ENCODE assay signal across 16 mouse cellular contexts in genomic region chr10:43083288-43084086, GRCm38 (mm10).
A peak's percentile ranks its signal among the peaks of the same experiment; 100 is the strongest.
DNase-seq lines count a peak whose midpoint lies in the region; ATAC-seq lines count a peak whose summit lies in the region.
"Had no signal": no experiment of that assay in that cellular context is flagged by ENCODE, and none has a peak within 500 bp of the region (broad histone marks: within the 10 kb centered on the region; RNA-seq: fewer than 3 reads in every experiment).

No protein-coding gene starts in this region.

- no peak overlapping the region for H3K4me2 ChIP-seq in forebrain, embryonic 11.5 days (ENCODE audit: low read depth, low read length, severe bottlenecking)
- no peak overlapping the region for H3K4me2 ChIP-seq in forebrain, embryonic 16.5 days (ENCODE audit: low read length)
- no peak overlapping the region for H3K4me2 ChIP-seq in hindbrain, embryonic 16.5 days (ENCODE audit: low read length)
- 0 out of 2 replicates have a peak overlapping the region, but pooled peaks have one; percentile 14 for H3K4me2 ChIP-seq in midbrain, embryonic 16.5 days (ENCODE audit: low read length)
- no peak overlapping the region for H3K4me2 ChIP-seq in intestine, embryonic 16.5 days (ENCODE audit: low read depth, low read length)
- H3K4me2 ChIP-seq: limb, embryonic 15.5 days had no signal

- no peak overlapping the region for H3K9ac ChIP-seq in forebrain, embryonic 11.5 days (ENCODE audit: low read length)
- H3K9ac ChIP-seq in forebrain, embryonic 16.5 days (replicated peaks; ENCODE audit: low read depth, low read length) = no peak overlapping the region; the same call in 1 of the 2 replicates
- H3K9ac ChIP-seq in hindbrain, embryonic 16.5 days (ENCODE audit: low read depth, low read length) = no peak overlapping the region
- H3K9ac ChIP-seq in midbrain, embryonic 16.5 days (ENCODE audit: low read depth, low read length) = peak overlapping the region; percentile 58
- no peak overlapping the region for H3K9ac ChIP-seq in intestine, embryonic 16.5 days (ENCODE audit: low read depth, low read length)
- H3K9ac ChIP-seq: limb, embryonic 15.5 days had no signal

- DNase-seq in forebrain, embryonic 11.5 days (ENCODE audit: low spot score) = no peak
- DNase-seq in adrenal gland, postnatal 36 days = no peak
- no peak for DNase-seq in embryo, embryonic 10.5 days (ENCODE audit: low spot score)
- DNase-seq in B cell, adult 2 months = no peak
- DNase-seq: cerebellum, adult 11 months; cerebellum, postnatal 14 days; gastrocnemius, postnatal 25 days; layer of hippocampus, adult 9-11 months; lung, adult 18-20 months; retina, postnatal 1 day had no signal

- no peaks in the 10 kb centered on the region; the same call in 1 of the 2 replicates for H3K4me1 ChIP-seq in forebrain, embryonic 11.5 days (replicated peaks; ENCODE audit: control insufficient read depth, insufficient read depth, low read length)
- peaks cover 22% of the 10 kb centered on the region for H3K4me1 ChIP-seq in forebrain, embryonic 16.5 days (replicated peaks; ENCODE audit: control insufficient read depth, insufficient read depth, low read length)
- peaks cover 10% of the 10 kb centered on the region for H3K4me1 ChIP-seq in hindbrain, embryonic 16.5 days (ENCODE audit: control insufficient read depth, insufficient read depth, low read depth, low read length)
- peaks cover 26% of the 10 kb centered on the region for H3K4me1 ChIP-seq in midbrain, embryonic 16.5 days (ENCODE audit: control insufficient read depth, insufficient read depth, low read length)
- H3K4me1 ChIP-seq in intestine, embryonic 16.5 days (ENCODE audit: control insufficient read depth, insufficient read depth, low read length) = no peaks in the 10 kb centered on the region
- H3K4me1 ChIP-seq: limb, embryonic 15.5 days had no signal

- H3K4me3 ChIP-seq in forebrain, embryonic 11.5 days (ENCODE audit: low read depth, low read length) = no peak overlapping the region
- no peak overlapping the region for H3K4me3 ChIP-seq in forebrain, embryonic 16.5 days (replicated peaks; ENCODE audit: low read length)
- no peak overlapping the region for H3K4me3 ChIP-seq in hindbrain, embryonic 16.5 days (ENCODE audit: low read length)
- H3K4me3 ChIP-seq in midbrain, embryonic 16.5 days (ENCODE audit: low read depth, low read length) = no peak overlapping the region
- no peak overlapping the region for H3K4me3 ChIP-seq in intestine, embryonic 16.5 days (ENCODE audit: low read length)
- H3K4me3 ChIP-seq: limb, embryonic 15.5 days had no signal

- H3K36me3 ChIP-seq in forebrain, embryonic 11.5 days (ENCODE audit: control insufficient read depth, insufficient read depth, low read length) = no peaks in the 10 kb centered on the region
- no peaks in the 10 kb centered on the region for H3K36me3 ChIP-seq in forebrain, embryonic 16.5 days (ENCODE audit: control insufficient read depth, insufficient read depth)
- H3K36me3 ChIP-seq in hindbrain, embryonic 16.5 days (ENCODE audit: control insufficient read depth, insufficient read depth, low read length) = 0 out of 2 replicates have a peak, but pooled peaks cover under 1% of the 10 kb centered on the region
- no peaks in the 10 kb centered on the region for H3K36me3 ChIP-seq in midbrain, embryonic 16.5 days (ENCODE audit: control insufficient read depth, insufficient read depth, low read length)
- H3K36me3 ChIP-seq in intestine, embryonic 16.5 days (ENCODE audit: control insufficient read depth, insufficient read depth, low read length) = no peaks in the 10 kb centered on the region
- H3K36me3 ChIP-seq: G1E had no signal

- no peaks in the 10 kb centered on the region for H3K9me3 ChIP-seq in forebrain, embryonic 11.5 days (ENCODE audit: control insufficient read depth, low read length)
- H3K9me3 ChIP-seq in forebrain, embryonic 16.5 days (ENCODE audit: control insufficient read depth, low read length) = no peaks in the 10 kb centered on the region
- H3K9me3 ChIP-seq in hindbrain, embryonic 16.5 days (ENCODE audit: control insufficient read depth, low read length) = no peaks in the 10 kb centered on the region
- no peaks in the 10 kb centered on the region for H3K9me3 ChIP-seq in midbrain, embryonic 16.5 days (replicated peaks; ENCODE audit: control insufficient read depth, low read length, poor library complexity, severe bottlenecking)
- no peaks in the 10 kb centered on the region for H3K9me3 ChIP-seq in intestine, embryonic 16.5 days (ENCODE audit: control insufficient read depth, low read length)
- H3K9me3 ChIP-seq: G1E; limb, embryonic 15.5 days had no signal

- no peak overlapping the region for H3K27ac ChIP-seq in forebrain, embryonic 11.5 days (ENCODE audit: low read depth, low read length)
- H3K27ac ChIP-seq in forebrain, embryonic 16.5 days (ENCODE audit: low read length) = peak overlapping the region; percentile 57
- H3K27ac ChIP-seq in hindbrain, embryonic 16.5 days (ENCODE audit: low read depth, low read length) = peak overlapping the region; percentile 3; the same call in 1 of the 2 replicates
- H3K27ac ChIP-seq in midbrain, embryonic 16.5 days (ENCODE audit: low read length) = peak overlapping the region; percentile 84
- H3K27ac ChIP-seq in intestine, embryonic 16.5 days (ENCODE audit: low read length) = no peak overlapping the region
- H3K27ac ChIP-seq: limb, embryonic 15.5 days had no signal

- 62% methylated on average over 9 of the region's 9 CpGs for WGBS in forebrain, embryonic 11.5 days
- WGBS in forebrain, embryonic 16.5 days = 44% methylated on average over 8 of the region's 9 CpGs
- 49% methylated on average over 8 of the region's 9 CpGs for WGBS in hindbrain, embryonic 16.5 days
- 33% methylated on average over 8 of the region's 9 CpGs for WGBS in midbrain, embryonic 16.5 days
- 69% methylated on average over 8 of the region's 9 CpGs for WGBS in intestine, embryonic 16.5 days

- ATAC-seq in forebrain, embryonic 11.5 days (replicated peaks; ENCODE audit: low FRiP score) = 0 out of 2 replicates have a peak, but pooled peaks have one; percentile 36
- ATAC-seq in forebrain, embryonic 16.5 days = peak; percentile 51
- ATAC-seq in hindbrain, embryonic 16.5 days = 0 out of 2 replicates have a peak, but pooled peaks have one; percentile 36
- peak; percentile 69 for ATAC-seq in midbrain, embryonic 16.5 days
- no peak for ATAC-seq in intestine, embryonic 16.5 days

- H3K27me3 ChIP-seq in forebrain, embryonic 11.5 days (ENCODE audit: control insufficient read depth, insufficient read depth, low read length) = no peaks in the 10 kb centered on the region
- no peaks in the 10 kb centered on the region for H3K27me3 ChIP-seq in forebrain, embryonic 16.5 days (replicated peaks; ENCODE audit: control insufficient read depth, insufficient read depth, low read length)
- H3K27me3 ChIP-seq in hindbrain, embryonic 16.5 days (replicated peaks; ENCODE audit: control insufficient read depth, insufficient read depth, low read length) = no peaks in the 10 kb centered on the region
- no peaks in the 10 kb centered on the region for H3K27me3 ChIP-seq in midbrain, embryonic 16.5 days (ENCODE audit: control insufficient read depth, insufficient read depth, low read depth, low read length)
- no peaks in the 10 kb centered on the region for H3K27me3 ChIP-seq in intestine, embryonic 16.5 days (replicated peaks; ENCODE audit: control insufficient read depth, insufficient read depth, low read length)
- H3K27me3 ChIP-seq: limb, embryonic 15.5 days had no signal

Comparison
In these comparisons a context has a peak if more than half of its experiments do, and no peak if none do; other contexts are left out.
1. H3K27ac ChIP-seq: peak in forebrain, embryonic 16.5 days (single experiment), hindbrain, embryonic 16.5 days (single experiment) and midbrain, embryonic 16.5 days (single experiment); none in forebrain, embryonic 11.5 days (single experiment) and intestine, embryonic 16.5 days (single experiment).